In genomic region chr8:119394097-119394496, GRCm38 (mm10) we compare ENCODE assay signal across 7 mouse cellular contexts. TPM values are rescaled to one million over a fixed set of nuclear protein-coding genes. Genes with fewer than 3 reads are reported as not detected.
DNase-seq lines count a peak whose midpoint lies in the region; ATAC-seq and TF ChIP-seq lines count a peak whose summit lies in the region.

No protein-coding gene starts in this region.

- DNase-seq in lung, adult 18-20 months, result no peak
- no peak for DNase-seq in kidney, postnatal 4 days
- DNase-seq in adrenal gland, postnatal 25 days, result no peak

- no peak for TF ChIP-seq POLR2A in small intestine, adult 2 months (IDR thresholded peaks at IDR 0.05; ENCODE audit: low read depth, low read length)

- H3K27me3 ChIP-seq in lung, embryonic 16.5 days (ENCODE audit: control insufficient read depth, insufficient read depth, low read depth, low read length), result no peaks in the 10 kb centered on the region
- 0 out of 2 replicates have a peak, but pooled peaks cover 4% of the 10 kb centered on the region for H3K27me3 ChIP-seq in forebrain, embryonic 12.5 days
- peaks cover 37% of the 10 kb centered on the region for H3K27me3 ChIP-seq in limb, embryonic 13.5 days
- no peaks in the 10 kb centered on the region for H3K27me3 ChIP-seq in small intestine, adult 2 months (ENCODE audit: control insufficient read depth, insufficient read depth, low read length)

- no peak for ATAC-seq in lung, embryonic 16.5 days (ENCODE audit: low read depth)
- ATAC-seq in forebrain, embryonic 12.5 days (ENCODE audit: low FRiP score), result peak; percentile 15; the same call in 1 of the 2 replicates
- ATAC-seq in limb, embryonic 13.5 days (ENCODE audit: low FRiP score, low read depth), result 0 out of 2 replicates have a peak, but pooled peaks have one; percentile 2

- no peak overlapping the region for H3K27ac ChIP-seq in lung, embryonic 16.5 days (ENCODE audit: low read length)
- 0 out of 2 replicates have a peak overlapping the region, but pooled peaks have one; percentile 44 for H3K27ac ChIP-seq in forebrain, embryonic 12.5 days
- H3K27ac ChIP-seq in limb, embryonic 13.5 days, result no peak overlapping the region
- H3K27ac ChIP-seq in small intestine, adult 2 months (ENCODE audit: insufficient read depth, low read depth, low read length), result peak overlapping the region; percentile 74

- 70% methylated on average over 9 of the region's 9 CpGs for WGBS in lung, embryonic 16.5 days
- 79% methylated on average over 9 of the region's 9 CpGs for WGBS in forebrain, embryonic 12.5 days
- 79% methylated on average over 9 of the region's 9 CpGs for WGBS in limb, embryonic 13.5 days
- 69% methylated on average over 9 of the region's 9 CpGs for WGBS in small intestine, adult 2 months

- peaks cover 7% of the 10 kb centered on the region for H3K4me1 ChIP-seq in lung, embryonic 16.5 days (replicated peaks; ENCODE audit: control insufficient read depth, insufficient read depth, low read length)
- peaks cover 15% of the 10 kb centered on the region for H3K4me1 ChIP-seq in forebrain, embryonic 12.5 days
- peaks cover 13% of the 10 kb centered on the region for H3K4me1 ChIP-seq in limb, embryonic 13.5 days
- peaks cover 14% of the 10 kb centered on the region for H3K4me1 ChIP-seq in small intestine, adult 2 months (ENCODE audit: control insufficient read depth, insufficient read depth, insufficient read length, low read length)

- H3K4me3 ChIP-seq in lung, embryonic 16.5 days (ENCODE audit: low read length), result peak overlapping the region; percentile 81
- peak overlapping the region; percentile 75 for H3K4me3 ChIP-seq in forebrain, embryonic 12.5 days (replicated peaks)
- H3K4me3 ChIP-seq in limb, embryonic 13.5 days, result peak overlapping the region; percentile 89
- peak overlapping the region; percentile 89 for H3K4me3 ChIP-seq in small intestine, adult 2 months (ENCODE audit: low read depth, low read length)

- peak overlapping the region; percentile 73 for H3K4me2 ChIP-seq in lung, embryonic 16.5 days (ENCODE audit: low read depth, low read length)
- peak overlapping the region; percentile 100 for H3K4me2 ChIP-seq in forebrain, embryonic 12.5 days
- H3K4me2 ChIP-seq in limb, embryonic 13.5 days (replicated peaks), result peak overlapping the region; percentile 100

- H3K9me3 ChIP-seq in lung, embryonic 16.5 days (ENCODE audit: control insufficient read depth, low read length), result no peaks in the 10 kb centered on the region
- no peaks in the 10 kb centered on the region for H3K9me3 ChIP-seq in forebrain, embryonic 12.5 days
- no peaks in the 10 kb centered on the region for H3K9me3 ChIP-seq in limb, embryonic 13.5 days

- no peaks in the 10 kb centered on the region for H3K36me3 ChIP-seq in lung, embryonic 16.5 days (ENCODE audit: control insufficient read depth, insufficient read depth, low read length)
- no peaks in the 10 kb centered on the region; the same call in 1 of the 2 replicates for H3K36me3 ChIP-seq in forebrain, embryonic 12.5 days (replicated peaks)
- no peaks in the 10 kb centered on the region for H3K36me3 ChIP-seq in limb, embryonic 13.5 days
- H3K36me3 ChIP-seq in small intestine, adult 2 months (ENCODE audit: control insufficient read depth, insufficient read depth, low read length), result no peaks in the 10 kb centered on the region

- H3K9ac ChIP-seq in lung, embryonic 16.5 days (ENCODE audit: low read length), result peak overlapping the region; percentile 69
- peak overlapping the region; percentile 93; the same call in 1 of the 2 replicates for H3K9ac ChIP-seq in forebrain, embryonic 12.5 days
- peak overlapping the region; percentile 92 for H3K9ac ChIP-seq in limb, embryonic 13.5 days

- TF ChIP-seq CTCF in small intestine, adult 2 months (IDR thresholded peaks at IDR 0.05; ENCODE audit: extremely low read depth, insufficient read length, insufficient replicate concordance, low read depth, low read length), result no peak

RNA-seq across cellular contexts. Expression of gene Mlycd, which starts 0.6 kb away (rescaled TPM):
- polyA plus RNA-seq in lung, embryonic 16.5 days (2015; fragmentation: Nextera tagmentation; extraction: Ambion mirVana), result 12.1 and 12.3 TPM in 2 replicates
- 13.9 and 14.0 TPM in 2 replicates for polyA plus RNA-seq in forebrain, embryonic 12.5 days (2016; fragmentation: Nextera tagmentation; extraction: Ambion mirVana)
- 9.6 and 11.4 TPM in 2 replicates for polyA plus RNA-seq in limb, embryonic 13.5 days (2015; fragmentation: Nextera tagmentation; extraction: Ambion mirVana)
- polyA plus RNA-seq in small intestine, adult 2 months (2012; rRNA removed), result 29.0 and 49.6 TPM in 2 replicates
- total RNA-seq in adrenal gland, postnatal 25 days (2021), result 46.2 and 49.0 TPM in 2 replicates

RNA-seq across cellular contexts. Expression of gene Osgin1, which starts 39.8 kb away (rescaled TPM):
- polyA plus RNA-seq in lung, embryonic 16.5 days (2015; fragmentation: Nextera tagmentation; extraction: Ambion mirVana), result 1.9 and 3.2 TPM in 2 replicates
- polyA plus RNA-seq in forebrain, embryonic 12.5 days (2016; fragmentation: Nextera tagmentation; extraction: Ambion mirVana), result 0.13 and 0.65 TPM in 2 replicates
- polyA plus RNA-seq in limb, embryonic 13.5 days (2015; fragmentation: Nextera tagmentation; extraction: Ambion mirVana), result 0.73 and 0.76 TPM in 2 replicates
- 78.7 and 306 TPM in 2 replicates for polyA plus RNA-seq in small intestine, adult 2 months (2012; rRNA removed)
- 73.4 and 110 TPM in 2 replicates for total RNA-seq in adrenal gland, postnatal 25 days (2021)

RNA-seq across cellular contexts. Expression of gene Hsbp1, which starts 49.8 kb away (rescaled TPM):
- polyA plus RNA-seq in lung, embryonic 16.5 days (2015; fragmentation: Nextera tagmentation; extraction: Ambion mirVana), result 352 and 375 TPM in 2 replicates
- polyA plus RNA-seq in forebrain, embryonic 12.5 days (2016; fragmentation: Nextera tagmentation; extraction: Ambion mirVana), result 348 and 359 TPM in 2 replicates
- polyA plus RNA-seq in limb, embryonic 13.5 days (2015; fragmentation: Nextera tagmentation; extraction: Ambion mirVana), result 344 and 356 TPM in 2 replicates
- 53.4 and 94.0 TPM in 2 replicates for polyA plus RNA-seq in small intestine, adult 2 months (2012; rRNA removed)
- total RNA-seq in adrenal gland, postnatal 25 days (2021), result 153 and 194 TPM in 2 replicates

RNA-seq across cellular contexts. Expression of gene Necab2, which starts 52.4 kb away (rescaled TPM):
- 1.3 and 1.4 TPM in 2 replicates for polyA plus RNA-seq in lung, embryonic 16.5 days (2015; fragmentation: Nextera tagmentation; extraction: Ambion mirVana)
- 14.6 and 15.4 TPM in 2 replicates for polyA plus RNA-seq in forebrain, embryonic 12.5 days (2016; fragmentation: Nextera tagmentation; extraction: Ambion mirVana)
- 3.1 and 3.5 TPM in 2 replicates for polyA plus RNA-seq in limb, embryonic 13.5 days (2015; fragmentation: Nextera tagmentation; extraction: Ambion mirVana)
- 0.44 and 0.72 TPM in 2 replicates for polyA plus RNA-seq in small intestine, adult 2 months (2012; rRNA removed)
- total RNA-seq in adrenal gland, postnatal 25 days (2021), result 6.5 and 7.0 TPM in 2 replicates

Comparison
In these comparisons a context has a peak if more than half of its experiments do, and no peak if none do; other contexts are left out.
1. H3K27ac ChIP-seq: peak in forebrain, embryonic 12.5 days (single experiment) and small intestine, adult 2 months (single experiment); none in lung, embryonic 16.5 days (single experiment) and limb, embryonic 13.5 days (single experiment).
2. RNA of gene Osgin1, which starts 39.8 kb away (polyA plus RNA-seq): 78.7 to 306 TPM in small intestine, adult 2 months; 1.9 to 3.2 TPM in lung, embryonic 16.5 days, 0.73 to 0.76 TPM in limb, embryonic 13.5 days and 0.13 to 0.65 TPM in forebrain, embryonic 12.5 days; every median in the first group is over 10 times any median in the second.
3. Peak in every context shown above with its lines, with median percentiles within 50 percentile points of each other: H3K4me2 ChIP-seq, H3K4me3 ChIP-seq and H3K9ac ChIP-seq.